Mouse (Mus musculus): ENCODE data around the gene Tbl1xr1. TPM values are rescaled to one million over a fixed set of nuclear protein-coding genes. Genes with fewer than 3 reads are reported as not detected.

The Tbl1xr1 gene
- 81.3 TPM for polyA plus RNA-seq (2017; shearing (Covaris generic))

GRCm38 (mm10) chr3:22076561-22076935 lies at the start of gene Tbl1xr1:
Gene Tbl1xr1, plus strand, starts transcription at chr3:22076652.

